Mouse (Mus musculus) small intestine, adult 2 months (tissue): ENCODE data around the gene Gstm4. TPM values are rescaled to one million over a fixed set of nuclear protein-coding genes. Genes with fewer than 3 reads are reported as not detected.
A peak's percentile ranks its signal among the peaks of the same experiment; 100 is the strongest.

ENCODE experiments used
- H3K27ac ChIP-seq: fragments of 200-500 bp; 2 replicates; pipeline ENCODE4 v1.5.1; 2012; ENCODE audit warnings: low read depth, low read length, control low read depth, inconsistent platforms; ENCODE audit not compliant: insufficient read depth
- H3K27me3 ChIP-seq: fragments of 200-500 bp; 2 replicates; pipeline ENCODE4 v1.6.1; 2012; ENCODE audit warnings: mild to moderate bottlenecking, moderate library complexity, low read length, inconsistent platforms; ENCODE audit not compliant: control insufficient read depth, insufficient read depth
- H3K36me3 ChIP-seq: fragments of 200-500 bp; 2 replicates; pipeline ENCODE4 v1.6.1; 2012; ENCODE audit warnings: mild to moderate bottlenecking, low read length, control low read depth, inconsistent platforms; ENCODE audit not compliant: control insufficient read depth, insufficient read depth
- H3K4me1 ChIP-seq: fragments of 200-500 bp; 2 replicates; pipeline ENCODE4 v1.6.1; 2012; ENCODE audit warnings: low read length, inconsistent platforms, mixed read lengths; ENCODE audit not compliant: control insufficient read depth, insufficient read depth, insufficient read length
- H3K4me3 ChIP-seq: fragments of 200-500 bp; 2 replicates; pipeline ENCODE4 v1.5.1; 2012; ENCODE audit warnings: low read depth, mild to moderate bottlenecking, control low read depth, inconsistent platforms, low read length, moderate library complexity
- CTCF ChIP-seq: fragments of 200-500 bp; IDR thresholded peaks from 2 replicates; pipeline ENCODE4 v1.5.1; 2012; ENCODE audit warnings: low read depth, mild to moderate bottlenecking, control low read depth, inconsistent platforms, low read length, moderate library complexity, mixed read lengths; ENCODE audit not compliant: insufficient replicate concordance, insufficient read length; ENCODE audit errors: extremely low read depth
- POLR2A ChIP-seq: fragments of 200-500 bp; IDR thresholded peaks from 2 replicates; pipeline ENCODE4 v1.6.1; 2012; ENCODE audit warnings: low read depth, mild to moderate bottlenecking, control low read depth, inconsistent platforms, low read length, moderate library complexity
- WGBS: fragments of 180-500 bp; shearing (Covaris S2); methylation state at CpG from one replicate; pipeline ENCODE4 v1.1.7; 2018; 5-methylcytosine and 5-hydroxymethylcytosine counted together
- polyA plus RNA-seq: library from polyadenylated mRNA; depleted of rRNA; stranded (reverse); fragments of >200 nt; gene quantifications from 2 replicates; pipeline ENCODE4 v1.2.3, GENCODE M21; 2012

The Gstm4 gene
- polyA plus RNA-seq, 1 experiment, result 5.6 TPM

DNA sequence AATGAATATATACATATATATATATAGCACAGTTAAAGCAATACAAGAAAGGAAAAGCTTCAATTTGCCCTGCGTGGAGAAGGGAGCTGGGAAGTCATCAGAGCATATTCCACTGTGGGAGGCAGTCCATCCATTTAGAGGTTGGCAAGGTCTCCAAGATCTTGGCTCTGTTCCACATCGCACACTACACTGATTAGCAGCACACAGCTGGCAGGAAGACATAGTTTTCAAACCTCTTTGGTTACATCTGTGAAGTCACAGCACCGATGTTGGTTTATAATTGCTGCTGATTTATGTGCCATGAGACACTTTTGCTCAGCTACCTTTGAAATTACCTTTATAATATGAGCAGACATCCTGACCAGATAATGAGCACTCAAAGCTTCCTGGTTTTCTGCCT lies 3.6 kb upstream of the Gstm4 start:
- 14% methylated on average over 3 of the region's 3 CpGs for WGBS
- TF ChIP-seq POLR2A (no peak), CTCF (no peak)
- H3K36me3 ChIP-seq, result no peaks in the 10 kb centered on the region
- peaks cover 6% of the 10 kb centered on the region for H3K4me1 ChIP-seq
- H3K4me3 ChIP-seq, result no peak overlapping the region
- no peak overlapping the region for H3K27ac ChIP-seq
- H3K27me3 ChIP-seq, result no peaks in the 10 kb centered on the region

DNA sequence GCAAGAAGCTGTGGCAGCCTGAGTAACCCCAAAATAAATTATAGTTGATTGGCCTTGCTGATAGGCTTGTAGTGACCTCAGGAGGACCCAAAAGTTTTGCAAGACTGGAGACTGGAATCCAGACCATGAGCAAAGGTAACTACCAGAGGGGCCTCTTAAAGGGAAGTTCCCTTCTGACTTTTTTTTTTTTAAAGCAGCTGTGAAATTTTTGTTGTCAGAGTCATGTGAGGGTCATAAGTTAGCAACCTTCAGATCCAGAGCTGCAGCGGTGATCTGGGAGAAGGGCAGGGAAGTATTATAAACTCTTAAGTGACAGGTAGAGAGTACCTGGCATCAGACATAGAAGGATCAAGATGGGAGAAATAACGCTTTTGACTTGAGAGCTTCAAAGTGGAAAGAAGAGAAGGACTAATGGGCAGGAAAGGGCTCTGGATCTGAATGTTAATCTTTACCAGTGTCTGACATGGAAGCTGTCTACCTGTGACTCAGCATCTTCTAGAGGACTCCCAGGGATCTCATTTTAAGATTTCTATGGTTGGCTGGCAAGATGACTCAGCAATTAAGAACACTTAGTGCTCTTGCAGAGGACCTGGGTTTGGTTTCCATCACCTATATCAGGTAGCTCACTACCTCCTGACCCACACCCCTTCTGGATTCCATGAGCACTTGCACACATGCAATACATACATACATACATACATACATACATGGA lies 2.4 kb upstream of the Gstm4 start:
- no peak overlapping the region for H3K27ac ChIP-seq
- H3K4me1 ChIP-seq, result peaks cover 6% of the 10 kb centered on the region
- no peaks in the 10 kb centered on the region for H3K36me3 ChIP-seq
- TF ChIP-seq POLR2A (no peak), CTCF (no peak)
- no peak overlapping the region for H3K4me3 ChIP-seq
- H3K27me3 ChIP-seq, result no peaks in the 10 kb centered on the region
- WGBS, result 82% methylated on average over 2 of the region's 2 CpGs

DNA sequence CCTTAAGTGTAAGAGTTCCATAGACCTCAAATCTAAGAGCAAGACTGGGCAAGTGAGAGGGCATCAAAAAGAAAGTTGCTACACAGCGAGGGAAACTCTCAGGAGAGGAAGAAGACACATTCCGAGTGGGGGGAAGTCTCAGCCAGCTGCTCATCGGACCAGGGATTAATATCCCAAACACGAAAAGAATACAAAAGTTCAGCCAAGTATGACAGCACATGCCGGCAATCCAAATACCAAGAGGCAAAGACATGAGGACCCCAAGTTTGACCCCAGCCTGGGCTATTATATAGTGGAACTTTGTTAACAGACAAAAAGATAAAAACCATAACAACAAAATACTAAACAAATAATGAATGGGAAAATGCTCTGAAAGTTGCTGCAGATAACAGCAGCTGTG lies 11.5 kb downstream of the Gstm4 start:
- 73% methylated on average over 5 of the region's 5 CpGs for WGBS
- TF ChIP-seq POLR2A (no peak), CTCF (no peak)
- H3K4me1 ChIP-seq, result peaks cover 3% of the 10 kb centered on the region; the same call in 1 of the 2 replicates
- no peak overlapping the region for H3K4me3 ChIP-seq
- H3K27me3 ChIP-seq, result no peaks in the 10 kb centered on the region
- no peaks in the 10 kb centered on the region for H3K36me3 ChIP-seq
- H3K27ac ChIP-seq, result no peak overlapping the region

- H3K4me3 ChIP-seq, result no peak overlapping the region
- H3K36me3 ChIP-seq, result no peaks in the 10 kb centered on the region
- H3K4me1 ChIP-seq, result peaks cover 8% of the 10 kb centered on the region; the same call in 1 of the 2 replicates
- no peaks in the 10 kb centered on the region for H3K27me3 ChIP-seq
- H3K27ac ChIP-seq, result no peak overlapping the region
- no peak for TF ChIP-seq CTCF
- TF ChIP-seq POLR2A, result no peak
Observed at GRCm38 (mm10) chr3:108032113-108032512, 12.6 kb downstream of the Gstm4 start.

DNA sequence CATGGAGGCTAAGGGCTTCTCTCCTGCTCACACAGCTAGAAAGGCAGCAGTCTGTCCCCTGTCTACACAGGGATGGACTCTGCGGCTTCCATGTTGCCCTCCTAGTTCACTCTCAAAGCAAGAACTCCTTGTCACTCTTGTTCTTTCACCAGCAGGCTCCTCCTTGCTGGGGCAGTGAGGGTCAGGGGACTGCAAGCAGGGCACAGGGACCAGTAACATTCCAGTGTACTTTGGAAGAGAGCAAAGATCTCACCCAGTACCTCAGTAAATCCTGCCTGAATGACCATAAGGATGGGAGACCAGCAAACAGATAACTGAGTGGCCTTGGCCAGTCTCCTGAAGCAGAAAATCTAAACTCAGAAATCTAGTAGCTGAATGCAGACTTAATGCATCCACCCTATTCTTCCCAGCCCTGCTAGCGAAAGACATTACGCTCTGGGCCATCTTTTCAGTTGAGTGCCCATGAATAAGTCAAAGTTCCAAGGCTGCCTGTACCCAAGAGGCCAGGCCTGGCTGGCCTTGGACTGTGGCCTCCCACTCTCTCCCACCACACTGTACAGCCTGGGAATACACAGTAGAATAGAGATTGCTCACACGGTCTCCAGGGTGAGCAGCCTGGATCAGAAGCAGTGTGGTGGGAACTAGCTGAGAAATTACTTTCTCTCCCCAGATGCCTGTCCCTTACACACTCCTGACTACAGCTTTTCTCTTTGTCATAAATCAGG lies 15.9 kb downstream of the Gstm4 start:
- H3K4me1 ChIP-seq, result peaks cover 19% of the 10 kb centered on the region; the same call in 1 of the 2 replicates
- no peaks in the 10 kb centered on the region for H3K36me3 ChIP-seq
- TF ChIP-seq CTCF (no peak), POLR2A (no peak)
- 95% methylated on average over 4 of the region's 4 CpGs for WGBS
- no peak overlapping the region for H3K4me3 ChIP-seq
- H3K27ac ChIP-seq, result no peak overlapping the region
- no peaks in the 10 kb centered on the region for H3K27me3 ChIP-seq

- H3K36me3 ChIP-seq, result no peaks in the 10 kb centered on the region
- H3K27ac ChIP-seq, result peak overlapping the region; percentile 56
- H3K4me1 ChIP-seq, result peaks cover 25% of the 10 kb centered on the region; the same call in 1 of the 2 replicates
- WGBS, result 34% methylated on average over 1 of the region's 1 CpGs
- TF ChIP-seq POLR2A (no peak), CTCF (no peak)
- H3K4me3 ChIP-seq, result no peak overlapping the region
- H3K27me3 ChIP-seq, result no peaks in the 10 kb centered on the region
Observed at GRCm38 (mm10) chr3:108026597-108026996, 18.1 kb downstream of the Gstm4 start.

DNA sequence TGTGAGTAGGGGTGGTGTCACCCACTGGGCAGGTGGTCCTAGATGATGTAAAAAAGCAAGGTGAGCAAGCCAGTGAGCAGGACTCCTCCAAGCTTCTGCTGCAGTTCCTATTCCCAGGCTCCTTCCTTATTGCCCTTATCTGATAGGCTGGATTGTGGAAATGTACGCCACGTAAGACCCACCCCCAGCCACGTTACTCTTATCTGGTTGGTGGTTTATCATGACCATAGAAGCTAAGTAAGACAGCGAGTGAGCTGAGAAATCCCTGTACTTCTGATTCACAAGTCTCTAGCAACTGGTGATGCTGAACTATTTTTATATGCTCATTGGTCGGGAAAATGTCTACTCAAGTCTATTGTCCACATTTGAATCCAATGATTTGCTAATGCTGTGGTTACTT lies 18.6 kb downstream of the Gstm4 start:
- Histone ChIP-seq H3K36me3 (no peaks in the 10 kb centered on the region), H3K27me3 (no peaks in the 10 kb centered on the region), H3K4me1 (peaks cover 25% of the 10 kb centered on the region; the same call in 1 of the 2 replicates), H3K4me3 (no peak overlapping the region), H3K27ac (peak overlapping the region; percentile 56)
- WGBS, result 20% methylated on average over 5 of the region's 5 CpGs
- TF ChIP-seq POLR2A, result no peak
- TF ChIP-seq CTCF, result no peak
